Mouse (Mus musculus): Measurements from ENCODE around the gene Eif2d. TPM values are rescaled to one million over a fixed set of nuclear protein-coding genes. Genes with fewer than 3 reads are reported as not detected.

Gene Eif2d
- polyA plus RNA-seq, 1 experiment from 2014 or later = 26.4 TPM

DNA sequence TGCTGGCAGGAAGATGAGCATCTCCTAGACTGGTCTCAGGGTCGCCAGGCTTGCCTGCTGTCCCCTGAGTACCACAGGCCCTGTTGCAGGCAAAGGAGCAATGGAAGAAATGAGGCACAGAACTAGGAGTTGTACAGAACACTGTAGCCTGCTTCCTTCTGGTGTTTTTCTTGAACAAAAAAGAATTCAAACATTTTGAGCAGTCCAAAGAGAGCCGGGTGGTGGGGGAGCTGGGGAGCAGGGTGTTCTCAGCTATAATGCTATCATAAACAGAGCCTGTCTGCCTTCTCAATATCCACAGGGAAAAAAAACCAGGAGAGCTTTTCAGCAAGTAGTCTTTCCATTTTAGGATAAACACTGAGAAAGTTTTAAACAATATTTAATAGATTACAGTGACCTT lies 43.1 kb downstream of the Eif2d start:
- no peak overlapping the region for H3K4me2 ChIP-seq (replicated peaks; ENCODE audit: low read depth)
- 0 out of 2 replicates have a peak, but pooled peaks cover 2% of the 10 kb centered on the region for H3K4me1 ChIP-seq (replicated peaks; ENCODE audit: control insufficient read depth, insufficient read depth, low read length)
- H3K9me3 ChIP-seq (ENCODE audit: control insufficient read depth) = no peaks in the 10 kb centered on the region
- WGBS = 59% methylated on average over 2 of the region's 2 CpGs
- no peak for ATAC-seq
- no peak overlapping the region for H3K9ac ChIP-seq (ENCODE audit: low read depth, low read length)
- H3K27me3 ChIP-seq (replicated peaks; ENCODE audit: control insufficient read depth, insufficient read depth, low read length) = no peaks in the 10 kb centered on the region
- H3K36me3 ChIP-seq (ENCODE audit: control insufficient read depth, insufficient read depth) = no peaks in the 10 kb centered on the region
- H3K4me3 ChIP-seq (ENCODE audit: low read depth, low read length) = no peak overlapping the region
- H3K27ac ChIP-seq (ENCODE audit: low read depth, low read length) = peak overlapping the region; percentile 50; the same call in 1 of the 2 replicates
- TF ChIP-seq CTCF (IDR thresholded peaks at IDR 0.05; ENCODE audit: low read depth) = no peak

GRCm38 (mm10) chr1:131198417-131198960 lies 45.5 kb downstream of the Eif2d start:
- no peak overlapping the region for H3K4me3 ChIP-seq (ENCODE audit: low read depth, low read length)
- H3K36me3 ChIP-seq (ENCODE audit: control insufficient read depth, insufficient read depth) = no peaks in the 10 kb centered on the region
- no peak for TF ChIP-seq CTCF (IDR thresholded peaks at IDR 0.05; ENCODE audit: low read depth)
- H3K27me3 ChIP-seq (replicated peaks; ENCODE audit: control insufficient read depth, insufficient read depth, low read length) = no peaks in the 10 kb centered on the region
- ATAC-seq = no peak
- H3K9me3 ChIP-seq (ENCODE audit: control insufficient read depth) = no peaks in the 10 kb centered on the region
- 51% methylated on average over 9 of the region's 9 CpGs for WGBS
- H3K4me1 ChIP-seq (replicated peaks; ENCODE audit: control insufficient read depth, insufficient read depth, low read length) = 0 out of 2 replicates have a peak, but pooled peaks cover 2% of the 10 kb centered on the region
- no peak overlapping the region for H3K9ac ChIP-seq (ENCODE audit: low read depth, low read length)
- 0 out of 2 replicates have a peak overlapping the region, but pooled peaks have one; percentile 17 for H3K4me2 ChIP-seq (replicated peaks; ENCODE audit: low read depth)
- no peak overlapping the region for H3K27ac ChIP-seq (ENCODE audit: low read depth, low read length)

DNA sequence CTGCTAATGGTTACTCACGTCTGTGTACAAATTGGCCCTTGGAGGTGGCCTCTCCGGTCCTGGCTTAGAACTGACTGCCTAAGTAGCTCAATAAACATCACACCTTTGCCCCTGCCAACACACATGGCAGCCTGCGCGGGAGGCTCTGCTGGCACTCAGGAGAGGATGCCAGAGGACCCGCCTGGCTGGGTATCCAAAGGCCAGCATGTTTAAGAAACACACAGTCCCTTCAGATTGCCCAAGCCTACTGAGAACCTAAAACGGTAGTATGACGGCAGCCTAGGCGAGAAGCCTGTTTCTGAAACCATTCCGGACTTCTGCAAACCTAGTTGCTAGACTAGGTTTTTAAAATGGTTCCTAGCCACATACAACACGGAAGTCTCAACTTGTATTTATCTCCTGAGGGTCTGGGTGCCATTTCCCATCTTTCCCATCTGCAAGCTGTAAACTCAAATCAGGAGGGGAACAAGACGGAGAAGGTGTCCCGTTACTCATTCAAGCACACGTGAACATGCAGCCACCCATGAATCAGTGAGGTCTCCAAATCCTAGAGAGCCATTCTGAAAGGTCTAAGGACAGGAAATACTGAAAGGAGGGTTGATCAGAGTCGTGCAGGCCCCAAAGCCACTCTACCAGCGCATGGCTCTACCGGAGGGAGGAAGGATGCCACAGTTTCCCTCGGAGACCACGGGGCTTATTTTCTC lies 46.3 kb downstream of the Eif2d start:
- ATAC-seq = peak; percentile 70
- H3K27ac ChIP-seq (ENCODE audit: low read depth, low read length) = peak overlapping the region; percentile 29
- 60% methylated on average over 18 of the region's 18 CpGs for WGBS
- no peaks in the 10 kb centered on the region for H3K27me3 ChIP-seq (replicated peaks; ENCODE audit: control insufficient read depth, insufficient read depth, low read length)
- no peak for TF ChIP-seq CTCF (IDR thresholded peaks at IDR 0.05; ENCODE audit: low read depth)
- no peak overlapping the region for H3K9ac ChIP-seq (ENCODE audit: low read depth, low read length)
- peak overlapping the region; percentile 19 for H3K4me3 ChIP-seq (ENCODE audit: low read depth, low read length)
- no peaks in the 10 kb centered on the region for H3K36me3 ChIP-seq (ENCODE audit: control insufficient read depth, insufficient read depth)
- H3K9me3 ChIP-seq (ENCODE audit: control insufficient read depth) = no peaks in the 10 kb centered on the region
- H3K4me1 ChIP-seq (replicated peaks; ENCODE audit: control insufficient read depth, insufficient read depth, low read length) = 0 out of 2 replicates have a peak, but pooled peaks cover 2% of the 10 kb centered on the region
- peak overlapping the region; percentile 51 for H3K4me2 ChIP-seq (replicated peaks; ENCODE audit: low read depth)

DNA sequence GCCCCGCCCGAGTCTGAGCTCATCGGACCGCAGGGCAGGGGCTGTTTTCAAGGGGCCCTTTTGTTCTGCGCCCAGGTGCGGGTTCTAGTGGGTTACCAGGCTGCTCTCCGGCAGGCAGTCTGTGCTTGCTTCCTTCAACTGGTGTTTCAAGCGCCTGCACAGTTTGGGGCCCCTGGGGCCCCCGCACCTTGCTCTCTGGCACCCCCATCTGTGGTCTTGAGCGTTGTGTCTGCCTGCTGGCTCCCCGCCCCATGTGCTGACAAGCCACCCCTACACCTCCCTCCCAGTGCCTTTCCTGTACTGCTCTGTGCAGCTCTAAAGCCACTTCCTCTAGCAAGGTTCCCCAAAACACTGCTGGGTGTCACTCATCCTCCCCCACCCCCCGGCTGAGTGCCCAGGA lies 47.0 kb downstream of the Eif2d start:
- WGBS = 34% methylated on average over 12 of the region's 12 CpGs
- Histone ChIP-seq H3K4me1 (replicated peaks; ENCODE audit: control insufficient read depth, insufficient read depth, low read length) (0 out of 2 replicates have a peak, but pooled peaks cover 2% of the 10 kb centered on the region), H3K4me3 (ENCODE audit: low read depth, low read length) (peak overlapping the region; percentile 19), H3K4me2 (replicated peaks; ENCODE audit: low read depth) (peak overlapping the region; percentile 51), H3K9me3 (ENCODE audit: control insufficient read depth) (no peaks in the 10 kb centered on the region), H3K9ac (ENCODE audit: low read depth, low read length) (no peak overlapping the region), H3K27ac (ENCODE audit: low read depth, low read length) (peak overlapping the region; percentile 29; the same call in 1 of the 2 replicates), H3K36me3 (ENCODE audit: control insufficient read depth, insufficient read depth) (no peaks in the 10 kb centered on the region), H3K27me3 (replicated peaks; ENCODE audit: control insufficient read depth, insufficient read depth, low read length) (no peaks in the 10 kb centered on the region)
- peak; percentile 61 for TF ChIP-seq CTCF (IDR thresholded peaks at IDR 0.05; ENCODE audit: low read depth)
- ATAC-seq = peak; percentile 81

GRCm38 (mm10) chr1:131200588-131200987 lies 47.6 kb downstream of the Eif2d start:
- no peak overlapping the region for H3K4me2 ChIP-seq (replicated peaks; ENCODE audit: low read depth)
- no peak for ATAC-seq
- no peak overlapping the region for H3K27ac ChIP-seq (ENCODE audit: low read depth, low read length)
- H3K9ac ChIP-seq (ENCODE audit: low read depth, low read length) = no peak overlapping the region
- H3K4me1 ChIP-seq (replicated peaks; ENCODE audit: control insufficient read depth, insufficient read depth, low read length) = 0 out of 2 replicates have a peak, but pooled peaks cover 2% of the 10 kb centered on the region
- no peaks in the 10 kb centered on the region for H3K36me3 ChIP-seq (ENCODE audit: control insufficient read depth, insufficient read depth)
- WGBS = 67% methylated on average over 10 of the region's 10 CpGs
- TF ChIP-seq CTCF (IDR thresholded peaks at IDR 0.05; ENCODE audit: low read depth) = no peak
- H3K9me3 ChIP-seq (ENCODE audit: control insufficient read depth) = no peaks in the 10 kb centered on the region
- no peak overlapping the region for H3K4me3 ChIP-seq (ENCODE audit: low read depth, low read length)
- H3K27me3 ChIP-seq (replicated peaks; ENCODE audit: control insufficient read depth, insufficient read depth, low read length) = no peaks in the 10 kb centered on the region

DNA sequence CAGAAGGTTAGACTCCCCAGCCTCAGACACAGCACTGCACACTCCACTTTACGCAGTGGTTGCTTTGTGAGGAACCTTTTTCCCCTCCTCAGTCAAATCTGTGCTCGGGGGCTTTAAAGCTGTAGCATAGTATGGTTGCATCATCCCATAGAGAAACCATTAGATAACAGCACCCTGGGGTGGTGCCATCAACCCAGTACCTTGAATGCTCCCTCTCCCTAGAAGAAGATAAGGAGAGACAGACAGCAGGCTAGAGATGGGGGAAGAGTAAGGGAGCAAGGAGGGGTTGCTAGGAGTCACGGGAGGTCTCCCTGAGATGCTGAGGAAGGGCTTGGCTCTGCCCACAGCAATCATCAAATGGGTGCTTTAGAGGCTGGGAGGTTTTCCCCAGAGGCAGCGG lies 48.4 kb downstream of the Eif2d start:
- no peak overlapping the region for H3K9ac ChIP-seq (ENCODE audit: low read depth, low read length)
- no peaks in the 10 kb centered on the region for H3K36me3 ChIP-seq (ENCODE audit: control insufficient read depth, insufficient read depth)
- WGBS = 81% methylated on average over 4 of the region's 4 CpGs

More for the DNA sequence above, 48.4 kb downstream of the Eif2d start:
- no peak for TF ChIP-seq CTCF (IDR thresholded peaks at IDR 0.05; ENCODE audit: low read depth)
- Histone ChIP-seq H3K27me3 (replicated peaks; ENCODE audit: control insufficient read depth, insufficient read depth, low read length) (no peaks in the 10 kb centered on the region), H3K4me1 (replicated peaks; ENCODE audit: control insufficient read depth, insufficient read depth, low read length) (0 out of 2 replicates have a peak, but pooled peaks cover 2% of the 10 kb centered on the region), H3K27ac (ENCODE audit: low read depth, low read length) (no peak overlapping the region), H3K4me2 (replicated peaks; ENCODE audit: low read depth) (no peak overlapping the region), H3K9me3 (ENCODE audit: control insufficient read depth) (no peaks in the 10 kb centered on the region), H3K4me3 (ENCODE audit: low read depth, low read length) (no peak overlapping the region)
- no peak for ATAC-seq
